Mouse (Mus musculus): ENCODE results near the gene Il17rd. TPM values are rescaled to one million over a fixed set of nuclear protein-coding genes. Genes with fewer than 3 reads are reported as not detected.
A peak's percentile ranks its signal among the peaks of the same experiment; 100 is the strongest.

Il17rd gene
- polyA plus RNA-seq, 1 experiment from 2014 or later = 4.7 TPM

- Histone ChIP-seq H3K9ac (ENCODE audit: low read length) (no peak overlapping the region), H3K36me3 (ENCODE audit: control insufficient read depth, insufficient read depth, low read length) (no peaks in the 10 kb centered on the region), H3K27ac (ENCODE audit: low read depth, low read length) (no peak overlapping the region), H3K4me1 (ENCODE audit: control insufficient read depth, insufficient read depth, low read length) (no peaks in the 10 kb centered on the region; the same call in 1 of the 2 replicates), H3K4me2 (no peak overlapping the region), H3K27me3 (ENCODE audit: control insufficient read depth, insufficient read depth, low read length) (no peaks in the 10 kb centered on the region), H3K9me3 (ENCODE audit: control insufficient read depth, low read length) (no peaks in the 10 kb centered on the region), H3K4me3 (ENCODE audit: low read depth, low read length) (no peak overlapping the region)
- DNase-seq (ENCODE audit: low spot score, missing footprints) = peak; percentile 98
- WGBS = 18% methylated on average over 3 of the region's 3 CpGs
- ATAC-seq (ENCODE audit: low FRiP score) = 0 out of 2 replicates have a peak, but pooled peaks have one; percentile 27
These were observed 58.0 kb downstream of the Il17rd start for GRCm38 (mm10) chr14:27096779-27097178.

GRCm38 (mm10) chr14:27101735-27102134 is 63.0 kb downstream of the Il17rd start:
- Histone ChIP-seq H3K27me3 (ENCODE audit: control insufficient read depth, insufficient read depth, low read length) (no peaks in the 10 kb centered on the region), H3K4me3 (ENCODE audit: low read depth, low read length) (no peak overlapping the region), H3K9me3 (ENCODE audit: control insufficient read depth, low read length) (no peaks in the 10 kb centered on the region), H3K9ac (ENCODE audit: low read length) (no peak overlapping the region), H3K4me2 (no peak overlapping the region), H3K27ac (ENCODE audit: low read depth, low read length) (no peak overlapping the region), H3K36me3 (ENCODE audit: control insufficient read depth, insufficient read depth, low read length) (no peaks in the 10 kb centered on the region), H3K4me1 (ENCODE audit: control insufficient read depth, insufficient read depth, low read length) (0 out of 2 replicates have a peak, but pooled peaks cover 4% of the 10 kb centered on the region)
- 80% methylated on average over 7 of the region's 7 CpGs for WGBS
- ATAC-seq (ENCODE audit: low FRiP score) = no peak
- DNase-seq (ENCODE audit: low spot score, missing footprints) = no peak

GRCm38 (mm10) chr14:27102720-27103119 is 64.0 kb downstream of the Il17rd start:
- 0 out of 2 replicates have a peak, but pooled peaks cover 4% of the 10 kb centered on the region for H3K4me1 ChIP-seq (ENCODE audit: control insufficient read depth, insufficient read depth, low read length)
- no peak for DNase-seq (ENCODE audit: low spot score, missing footprints)
- H3K4me3 ChIP-seq (ENCODE audit: low read depth, low read length) = no peak overlapping the region
- no peaks in the 10 kb centered on the region for H3K27me3 ChIP-seq (ENCODE audit: control insufficient read depth, insufficient read depth, low read length)
- H3K27ac ChIP-seq (ENCODE audit: low read depth, low read length) = no peak overlapping the region
- ATAC-seq (ENCODE audit: low FRiP score) = no peak
- WGBS = 75% methylated on average over 6 of the region's 6 CpGs
- no peaks in the 10 kb centered on the region for H3K9me3 ChIP-seq (ENCODE audit: control insufficient read depth, low read length)
- no peak overlapping the region for H3K9ac ChIP-seq (ENCODE audit: low read length)
- no peak overlapping the region for H3K4me2 ChIP-seq
- no peaks in the 10 kb centered on the region for H3K36me3 ChIP-seq (ENCODE audit: control insufficient read depth, insufficient read depth, low read length)

- no peak for DNase-seq (ENCODE audit: low spot score, missing footprints)
- Histone ChIP-seq H3K27ac (ENCODE audit: low read depth, low read length) (no peak overlapping the region), H3K9ac (ENCODE audit: low read length) (no peak overlapping the region), H3K4me3 (ENCODE audit: low read depth, low read length) (no peak overlapping the region), H3K4me1 (ENCODE audit: control insufficient read depth, insufficient read depth, low read length) (0 out of 2 replicates have a peak, but pooled peaks cover 4% of the 10 kb centered on the region), H3K4me2 (no peak overlapping the region), H3K27me3 (ENCODE audit: control insufficient read depth, insufficient read depth, low read length) (no peaks in the 10 kb centered on the region), H3K36me3 (ENCODE audit: control insufficient read depth, insufficient read depth, low read length) (no peaks in the 10 kb centered on the region), H3K9me3 (ENCODE audit: control insufficient read depth, low read length) (no peaks in the 10 kb centered on the region)
- WGBS = 59% methylated on average over 12 of the region's 12 CpGs
- no peak for ATAC-seq (ENCODE audit: low FRiP score)
These were observed 67.2 kb downstream of the Il17rd start for GRCm38 (mm10) chr14:27105731-27106457.

GRCm38 (mm10) chr14:27108748-27109504 is 70.2 kb downstream of the Il17rd start:
- Histone ChIP-seq H3K9me3 (ENCODE audit: control insufficient read depth, low read length) (no peaks in the 10 kb centered on the region), H3K4me2 (no peak overlapping the region), H3K27ac (ENCODE audit: low read depth, low read length) (no peak overlapping the region), H3K27me3 (ENCODE audit: control insufficient read depth, insufficient read depth, low read length) (peaks cover 3% of the 10 kb centered on the region; the same call in 1 of the 2 replicates), H3K36me3 (ENCODE audit: control insufficient read depth, insufficient read depth, low read length) (no peaks in the 10 kb centered on the region), H3K4me3 (ENCODE audit: low read depth, low read length) (no peak overlapping the region), H3K9ac (ENCODE audit: low read length) (no peak overlapping the region), H3K4me1 (ENCODE audit: control insufficient read depth, insufficient read depth, low read length) (0 out of 2 replicates have a peak, but pooled peaks cover 4% of the 10 kb centered on the region)
- WGBS = 75% methylated on average over 6 of the region's 6 CpGs
- no peak for DNase-seq (ENCODE audit: low spot score, missing footprints)
- no peak for ATAC-seq (ENCODE audit: low FRiP score)

- ATAC-seq (ENCODE audit: low FRiP score) (peak; percentile 77), DNase-seq (ENCODE audit: low spot score, missing footprints) (peak; percentile 92)
- no peak within 1 kb of the TSS for H3K27ac ChIP-seq (ENCODE audit: low read depth, low read length)
- H3K4me3 ChIP-seq (ENCODE audit: low read depth, low read length) = peak within 1 kb of the TSS; percentile 39
- peaks cover 5% of the 10 kb centered on the region; the same call in 1 of the 2 replicates for H3K4me1 ChIP-seq (ENCODE audit: control insufficient read depth, insufficient read depth, low read length)
- H3K4me2 ChIP-seq = peak within 1 kb of the TSS; percentile 69
- peaks cover 11% of the 10 kb centered on the region for H3K27me3 ChIP-seq (ENCODE audit: control insufficient read depth, insufficient read depth, low read length)
- H3K36me3 ChIP-seq (ENCODE audit: control insufficient read depth, insufficient read depth, low read length) = no peaks in the 10 kb centered on the region
- H3K9ac ChIP-seq (ENCODE audit: low read length) = peak within 1 kb of the TSS; percentile 5
- WGBS = under 1% methylated on average over 58 of the region's 58 CpGs
- no peaks in the 10 kb centered on the region for H3K9me3 ChIP-seq (ENCODE audit: control insufficient read depth, low read length)
These were observed 75.9 kb downstream of the Il17rd start, which contains the start of gene Arhgef3 for GRCm38 (mm10) chr14:27114362-27115274. Gene Arhgef3 (plus strand): TSS chr14:27114899.

- H3K9me3 ChIP-seq (ENCODE audit: control insufficient read depth, low read length) = no peaks in the 10 kb centered on the region
- no peak for DNase-seq (ENCODE audit: low spot score, missing footprints)
- peaks cover 11% of the 10 kb centered on the region for H3K27me3 ChIP-seq (ENCODE audit: control insufficient read depth, insufficient read depth, low read length)
- no peak overlapping the region for H3K27ac ChIP-seq (ENCODE audit: low read depth, low read length)
- WGBS = 20% methylated on average over 11 of the region's 11 CpGs
- H3K4me2 ChIP-seq = peak overlapping the region; percentile 69
- peak overlapping the region; percentile 39 for H3K4me3 ChIP-seq (ENCODE audit: low read depth, low read length)
- no peaks in the 10 kb centered on the region for H3K36me3 ChIP-seq (ENCODE audit: control insufficient read depth, insufficient read depth, low read length)
- H3K4me1 ChIP-seq (ENCODE audit: control insufficient read depth, insufficient read depth, low read length) = peaks cover 5% of the 10 kb centered on the region; the same call in 1 of the 2 replicates
- no peak for ATAC-seq (ENCODE audit: low FRiP score)
- H3K9ac ChIP-seq (ENCODE audit: low read length) = no peak overlapping the region
These were observed 76.5 kb downstream of the Il17rd start for GRCm38 (mm10) chr14:27115275-27115660.

- Histone ChIP-seq H3K27ac (ENCODE audit: low read depth, low read length) (no peak overlapping the region), H3K4me3 (ENCODE audit: low read depth, low read length) (no peak overlapping the region), H3K36me3 (ENCODE audit: control insufficient read depth, insufficient read depth, low read length) (no peaks in the 10 kb centered on the region), H3K4me1 (ENCODE audit: control insufficient read depth, insufficient read depth, low read length) (peaks cover 5% of the 10 kb centered on the region; the same call in 1 of the 2 replicates), H3K4me2 (no peak overlapping the region), H3K27me3 (ENCODE audit: control insufficient read depth, insufficient read depth, low read length) (peaks cover 11% of the 10 kb centered on the region), H3K9me3 (ENCODE audit: control insufficient read depth, low read length) (no peaks in the 10 kb centered on the region), H3K9ac (ENCODE audit: low read length) (no peak overlapping the region)
- no peak for ATAC-seq (ENCODE audit: low FRiP score)
- 81% methylated on average over 6 of the region's 6 CpGs for WGBS
- DNase-seq (ENCODE audit: low spot score, missing footprints) = no peak
These were observed 77.2 kb downstream of the Il17rd start for GRCm38 (mm10) chr14:27115991-27116390.
